7 mouse cellular contexts compared by ENCODE assay signal in the genomic region with DNA sequence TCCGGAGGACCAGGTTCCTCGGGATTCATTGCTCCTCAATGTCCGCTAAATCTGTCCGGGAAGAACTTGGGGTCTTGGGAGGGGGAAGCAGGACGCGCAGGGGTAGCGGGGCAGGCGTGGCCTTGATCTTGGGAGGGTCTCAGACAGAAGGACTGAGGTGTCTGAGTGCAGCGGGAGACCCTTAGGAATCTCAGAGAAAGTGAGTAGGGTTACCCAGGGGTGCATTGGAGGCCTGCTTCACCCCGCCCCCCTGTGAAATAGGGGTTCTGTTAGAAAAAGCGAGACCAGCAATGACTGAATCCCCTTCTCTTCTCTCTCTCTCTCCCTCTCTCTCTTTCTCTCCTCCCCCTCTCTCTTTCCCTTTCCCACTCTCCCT. TPM values are rescaled to one million over a fixed set of nuclear protein-coding genes. Genes with fewer than 3 reads are reported as not detected.
DNase-seq lines count a peak whose midpoint lies in the region; ATAC-seq and TF ChIP-seq lines count a peak whose summit lies in the region.

No protein-coding gene starts in this region.

- peak overlapping the region; percentile 26; the same call in 1 of the 2 replicates for H3K27ac ChIP-seq in lung, postnatal 0 days (ENCODE audit: low read length)
- H3K27ac ChIP-seq in forebrain, embryonic 11.5 days (ENCODE audit: low read depth, low read length), result no peak overlapping the region
- H3K27ac ChIP-seq in limb, embryonic 13.5 days, result no peak overlapping the region
- H3K27ac ChIP-seq in small intestine, adult 2 months (ENCODE audit: insufficient read depth, low read depth, low read length), result no peak overlapping the region

- no peak for DNase-seq in lung, postnatal 0 days (ENCODE audit: low spot score)
- no peak for DNase-seq in lung, postnatal 4 days
- DNase-seq in forebrain, embryonic 11.5 days (ENCODE audit: low spot score), result no peak
- DNase-seq in retina, embryonic 14.5 days (ENCODE audit: low spot score), result no peak
- no peak for DNase-seq in cerebellum, adult 9-11 months

- TF ChIP-seq POLR2A in small intestine, adult 2 months (IDR thresholded peaks at IDR 0.05; ENCODE audit: low read depth, low read length), result no peak

- 0 out of 2 replicates have a peak overlapping the region, but pooled peaks have one; percentile 29 for H3K9ac ChIP-seq in lung, postnatal 0 days (replicated peaks; ENCODE audit: low read depth)
- peak overlapping the region; percentile 50 for H3K9ac ChIP-seq in forebrain, embryonic 11.5 days (ENCODE audit: low read length)
- peak overlapping the region; percentile 67 for H3K9ac ChIP-seq in limb, embryonic 13.5 days

- no peak for TF ChIP-seq CTCF in lung, postnatal 0 days (IDR thresholded peaks at IDR 0.05)
- TF ChIP-seq CTCF in small intestine, adult 2 months (IDR thresholded peaks at IDR 0.05; ENCODE audit: extremely low read depth, insufficient read length, insufficient replicate concordance, low read depth, low read length), result no peak

- 2% methylated on average over 11 of the region's 11 CpGs for WGBS in lung, postnatal 0 days
- 6% methylated on average over 11 of the region's 11 CpGs for WGBS in forebrain, embryonic 11.5 days
- 4% methylated on average over 11 of the region's 11 CpGs for WGBS in limb, embryonic 13.5 days
- 3% methylated on average over 11 of the region's 11 CpGs for WGBS in small intestine, adult 2 months

- peaks cover 2% of the 10 kb centered on the region; the same call in 1 of the 2 replicates for H3K4me1 ChIP-seq in lung, postnatal 0 days (ENCODE audit: insufficient read depth, low read depth, low read length)
- no peaks in the 10 kb centered on the region for H3K4me1 ChIP-seq in forebrain, embryonic 11.5 days (replicated peaks; ENCODE audit: control insufficient read depth, insufficient read depth, low read length)
- H3K4me1 ChIP-seq in limb, embryonic 13.5 days, result peaks cover 15% of the 10 kb centered on the region
- H3K4me1 ChIP-seq in small intestine, adult 2 months (ENCODE audit: control insufficient read depth, insufficient read depth, insufficient read length, low read length), result peaks cover 10% of the 10 kb centered on the region

- ATAC-seq in lung, postnatal 0 days, result peak; percentile 15
- peak; percentile 27; the same call in 1 of the 2 replicates for ATAC-seq in forebrain, embryonic 11.5 days (replicated peaks; ENCODE audit: low FRiP score)
- ATAC-seq in limb, embryonic 13.5 days (ENCODE audit: low FRiP score, low read depth), result peak; percentile 73

- no peaks in the 10 kb centered on the region for H3K36me3 ChIP-seq in lung, postnatal 0 days (ENCODE audit: insufficient read depth, low read length)
- H3K36me3 ChIP-seq in forebrain, embryonic 11.5 days (ENCODE audit: control insufficient read depth, insufficient read depth, low read length), result no peaks in the 10 kb centered on the region
- H3K36me3 ChIP-seq in limb, embryonic 13.5 days, result no peaks in the 10 kb centered on the region
- no peaks in the 10 kb centered on the region for H3K36me3 ChIP-seq in small intestine, adult 2 months (ENCODE audit: control insufficient read depth, insufficient read depth, low read length)

- TF ChIP-seq EP300 in lung, postnatal 0 days (IDR thresholded peaks at IDR 0.05), result no peak

- H3K27me3 ChIP-seq in lung, postnatal 0 days (replicated peaks; ENCODE audit: insufficient read depth, low read length), result no peaks in the 10 kb centered on the region
- peaks cover 4% of the 10 kb centered on the region for H3K27me3 ChIP-seq in forebrain, embryonic 11.5 days (ENCODE audit: control insufficient read depth, insufficient read depth, low read length)
- H3K27me3 ChIP-seq in limb, embryonic 13.5 days, result no peaks in the 10 kb centered on the region
- H3K27me3 ChIP-seq in small intestine, adult 2 months (ENCODE audit: control insufficient read depth, insufficient read depth, low read length), result no peaks in the 10 kb centered on the region

- H3K4me3 ChIP-seq in lung, postnatal 0 days (ENCODE audit: low read depth, low read length), result peak overlapping the region; percentile 52
- peak overlapping the region; percentile 44 for H3K4me3 ChIP-seq in forebrain, embryonic 11.5 days (ENCODE audit: low read depth, low read length)
- H3K4me3 ChIP-seq in limb, embryonic 13.5 days, result peak overlapping the region; percentile 64
- H3K4me3 ChIP-seq in small intestine, adult 2 months (ENCODE audit: low read depth, low read length), result peak overlapping the region; percentile 85

- no peaks in the 10 kb centered on the region for H3K9me3 ChIP-seq in lung, postnatal 0 days (ENCODE audit: low read length)
- H3K9me3 ChIP-seq in forebrain, embryonic 11.5 days (ENCODE audit: control insufficient read depth, low read length), result no peaks in the 10 kb centered on the region
- H3K9me3 ChIP-seq in limb, embryonic 13.5 days, result no peaks in the 10 kb centered on the region

- H3K4me2 ChIP-seq in lung, postnatal 0 days (replicated peaks; ENCODE audit: low read depth, low read length), result peak overlapping the region; percentile 83
- H3K4me2 ChIP-seq in forebrain, embryonic 11.5 days (ENCODE audit: low read depth, low read length, severe bottlenecking), result peak overlapping the region; percentile 60
- peak overlapping the region; percentile 88 for H3K4me2 ChIP-seq in limb, embryonic 13.5 days (replicated peaks)

RNA-seq across cellular contexts. Expression of a gene that starts 0.4 kb away (rescaled TPM):
- polyA plus RNA-seq in lung, postnatal 0 days (2015; fragmentation: Nextera tagmentation; extraction: Ambion mirVana), result 15.3 and 15.8 TPM in 2 replicates
- 5.9 and 6.2 TPM in 2 replicates for polyA plus RNA-seq in forebrain, embryonic 11.5 days (2014; fragmentation: Nextera tagmentation; extraction: Ambion mirVana)
- polyA plus RNA-seq in limb, embryonic 13.5 days (2015; fragmentation: Nextera tagmentation; extraction: Ambion mirVana), result 15.1 and 15.9 TPM in 2 replicates
- polyA plus RNA-seq in small intestine, adult 2 months (2012; rRNA removed), result 4.9 and 6.7 TPM in 2 replicates

RNA-seq across cellular contexts. Expression of a gene that starts 20.1 kb away (rescaled TPM):
- 18.3 and 20.8 TPM in 2 replicates for polyA plus RNA-seq in lung, postnatal 0 days (2015; fragmentation: Nextera tagmentation; extraction: Ambion mirVana)
- polyA plus RNA-seq in forebrain, embryonic 11.5 days (2014; fragmentation: Nextera tagmentation; extraction: Ambion mirVana), result 33.4 and 39.0 TPM in 2 replicates
- polyA plus RNA-seq in limb, embryonic 13.5 days (2015; fragmentation: Nextera tagmentation; extraction: Ambion mirVana), result 29.1 and 30.9 TPM in 2 replicates
- polyA plus RNA-seq in small intestine, adult 2 months (2012; rRNA removed), result 83.5 and 110 TPM in 2 replicates

RNA-seq across cellular contexts. Expression of a gene that starts 35.4 kb away (rescaled TPM):
- polyA plus RNA-seq in lung, postnatal 0 days (2015; fragmentation: Nextera tagmentation; extraction: Ambion mirVana), result 184 and 185 TPM in 2 replicates
- 231 and 238 TPM in 2 replicates for polyA plus RNA-seq in forebrain, embryonic 11.5 days (2014; fragmentation: Nextera tagmentation; extraction: Ambion mirVana)
- 291 and 292 TPM in 2 replicates for polyA plus RNA-seq in limb, embryonic 13.5 days (2015; fragmentation: Nextera tagmentation; extraction: Ambion mirVana)
- polyA plus RNA-seq in small intestine, adult 2 months (2012; rRNA removed), result 16.3 and 22.9 TPM in 2 replicates

Comparison
In these comparisons a context has a peak if more than half of its experiments do, and no peak if none do; other contexts are left out.
1. ATAC-seq: peak in every context shown above with its lines; median percentile 73 in limb, embryonic 13.5 days; 27 in forebrain, embryonic 11.5 days; 15 in lung, postnatal 0 days.